ENCODE assay signal across 28 mouse cellular contexts in genomic region chr7:137037872-137038271, GRCm38 (mm10).
DNase-seq lines count a peak whose midpoint lies in the region; ATAC-seq and TF ChIP-seq lines count a peak whose summit lies in the region.
"Had no signal": no experiment of that assay in that cellular context is flagged by ENCODE, and none has a peak within 500 bp of the region (broad histone marks: within the 10 kb centered on the region; RNA-seq: fewer than 3 reads in every experiment).

No protein-coding gene starts in this region.

- H3K4me1 ChIP-seq in embryonic facial prominence, embryonic 11.5 days (ENCODE audit: control insufficient read depth, insufficient read depth, low read length), result no peaks in the 10 kb centered on the region; the same call in 1 of the 2 replicates
- H3K4me1 ChIP-seq in embryonic facial prominence, embryonic 10.5 days, result peaks cover 30% of the 10 kb centered on the region
- peaks cover 18% of the 10 kb centered on the region for H3K4me1 ChIP-seq in lung, embryonic 15.5 days
- no peaks in the 10 kb centered on the region for H3K4me1 ChIP-seq in lung, adult 2 months (ENCODE audit: control insufficient read depth, insufficient read depth, low read length)
- peaks cover 17% of the 10 kb centered on the region for H3K4me1 ChIP-seq in embryonic facial prominence, embryonic 14.5 days (ENCODE audit: control insufficient read depth, insufficient read depth, low read length)
- H3K4me1 ChIP-seq in stomach, embryonic 16.5 days (ENCODE audit: control insufficient read depth, insufficient read depth, low read length), result peaks cover 10% of the 10 kb centered on the region
- H3K4me1 ChIP-seq: liver, embryonic 12.5 days had no signal

- H3K4me3 ChIP-seq in embryonic facial prominence, embryonic 11.5 days (ENCODE audit: low read depth, low read length), result no peak overlapping the region
- H3K4me3 ChIP-seq in embryonic facial prominence, embryonic 10.5 days, result no peak overlapping the region
- no peak overlapping the region for H3K4me3 ChIP-seq in lung, embryonic 15.5 days
- H3K4me3 ChIP-seq in lung, adult 2 months (replicated peaks; ENCODE audit: extremely low read depth, low read depth, low read length), result no peak overlapping the region
- H3K4me3 ChIP-seq in embryonic facial prominence, embryonic 14.5 days (ENCODE audit: low read depth, low read length), result no peak overlapping the region
- no peak overlapping the region for H3K4me3 ChIP-seq in stomach, embryonic 16.5 days (replicated peaks; ENCODE audit: low read length)
- H3K4me3 ChIP-seq: embryonic facial prominence, embryonic 15.5 days; forebrain, embryonic 13.5 days; heart, embryonic 12.5 days; intestine, embryonic 15.5 days; liver, embryonic 12.5 days; midbrain, embryonic 12.5 days; neural tube, embryonic 13.5 days had no signal

- no peak overlapping the region for H3K9ac ChIP-seq in embryonic facial prominence, embryonic 11.5 days (replicated peaks; ENCODE audit: low read length)
- H3K9ac ChIP-seq in lung, embryonic 15.5 days, result no peak overlapping the region
- no peak overlapping the region for H3K9ac ChIP-seq in embryonic facial prominence, embryonic 14.5 days (ENCODE audit: low read depth, low read length)
- H3K9ac ChIP-seq in stomach, embryonic 16.5 days (ENCODE audit: low read length), result no peak overlapping the region
- H3K9ac ChIP-seq: embryonic facial prominence, embryonic 15.5 days; forebrain, embryonic 13.5 days; heart, embryonic 12.5 days; intestine, embryonic 15.5 days; liver, embryonic 12.5 days; liver, postnatal 0 days; neural tube, embryonic 13.5 days had no signal

- ATAC-seq in embryonic facial prominence, embryonic 11.5 days (replicated peaks; ENCODE audit: insufficient number of reproducible peaks, low FRiP score, low TSS enrichment, low read depth), result no peak
- peak; percentile 62; the same call in 1 of the 2 replicates for ATAC-seq in lung, embryonic 15.5 days (ENCODE audit: borderline replicate concordance, extremely low read depth, low FRiP score, low TSS enrichment)
- no peak for ATAC-seq in embryonic facial prominence, embryonic 14.5 days (ENCODE audit: low read depth)
- ATAC-seq in stomach, embryonic 16.5 days (ENCODE audit: insufficient read depth, low FRiP score), result peak; percentile 56
- ATAC-seq: forebrain, embryonic 13.5 days; hindbrain, embryonic 16.5 days; intestine, embryonic 15.5 days; liver, embryonic 12.5 days; liver, postnatal 0 days had no signal

- no peaks in the 10 kb centered on the region for H3K36me3 ChIP-seq in embryonic facial prominence, embryonic 11.5 days (replicated peaks; ENCODE audit: control insufficient read depth, insufficient read depth, low read depth, low read length)
- no peaks in the 10 kb centered on the region for H3K36me3 ChIP-seq in embryonic facial prominence, embryonic 10.5 days (replicated peaks)
- no peaks in the 10 kb centered on the region for H3K36me3 ChIP-seq in lung, embryonic 15.5 days
- no peaks in the 10 kb centered on the region for H3K36me3 ChIP-seq in embryonic facial prominence, embryonic 14.5 days (ENCODE audit: control insufficient read depth, insufficient read depth, low read length)
- no peaks in the 10 kb centered on the region for H3K36me3 ChIP-seq in stomach, embryonic 16.5 days (ENCODE audit: control insufficient read depth, insufficient read depth, low read length)
- H3K36me3 ChIP-seq: embryonic facial prominence, embryonic 15.5 days; G1E; heart, embryonic 12.5 days; intestine, embryonic 15.5 days; liver, embryonic 12.5 days; midbrain, embryonic 12.5 days; neural tube, embryonic 13.5 days had no signal

- no peak for TF ChIP-seq POLR2A in lung, adult 2 months (IDR thresholded peaks at IDR 0.05; ENCODE audit: borderline replicate concordance, extremely low read depth, low read depth, low read length)

- no peaks in the 10 kb centered on the region for H3K27me3 ChIP-seq in embryonic facial prominence, embryonic 11.5 days (ENCODE audit: control insufficient read depth, insufficient read depth, low read length)
- H3K27me3 ChIP-seq in embryonic facial prominence, embryonic 10.5 days (replicated peaks; ENCODE audit: low read depth, poor library complexity, severe bottlenecking), result no peaks in the 10 kb centered on the region
- no peaks in the 10 kb centered on the region for H3K27me3 ChIP-seq in lung, embryonic 15.5 days
- H3K27me3 ChIP-seq in embryonic facial prominence, embryonic 14.5 days (replicated peaks; ENCODE audit: control insufficient read depth, insufficient read depth, low read length), result no peaks in the 10 kb centered on the region
- H3K27me3 ChIP-seq in stomach, embryonic 16.5 days (ENCODE audit: control insufficient read depth, insufficient read depth, low read length), result no peaks in the 10 kb centered on the region
- H3K27me3 ChIP-seq: embryonic facial prominence, embryonic 15.5 days; heart, embryonic 12.5 days; intestine, embryonic 15.5 days; liver, embryonic 12.5 days; midbrain, embryonic 12.5 days; neural tube, embryonic 13.5 days had no signal

- H3K27ac ChIP-seq in embryonic facial prominence, embryonic 11.5 days (replicated peaks; ENCODE audit: low read depth, low read length), result no peak overlapping the region
- no peak overlapping the region for H3K27ac ChIP-seq in embryonic facial prominence, embryonic 10.5 days (replicated peaks)
- H3K27ac ChIP-seq in lung, embryonic 15.5 days, result peak overlapping the region; percentile 42
- H3K27ac ChIP-seq in embryonic facial prominence, embryonic 14.5 days (replicated peaks; ENCODE audit: low read depth, low read length), result no peak overlapping the region
- no peak overlapping the region for H3K27ac ChIP-seq in stomach, embryonic 16.5 days (ENCODE audit: low read length)
- H3K27ac ChIP-seq: embryonic facial prominence, embryonic 15.5 days; forebrain, embryonic 13.5 days; intestine, embryonic 15.5 days; kidney, postnatal 0 days; liver, embryonic 12.5 days; midbrain, embryonic 12.5 days had no signal

- no peak overlapping the region for H3K4me2 ChIP-seq in embryonic facial prominence, embryonic 11.5 days (ENCODE audit: low read depth, low read length)
- H3K4me2 ChIP-seq in lung, embryonic 15.5 days, result no peak overlapping the region
- no peak overlapping the region for H3K4me2 ChIP-seq in embryonic facial prominence, embryonic 14.5 days (ENCODE audit: low read depth, low read length)
- no peak overlapping the region for H3K4me2 ChIP-seq in stomach, embryonic 16.5 days (ENCODE audit: low read depth, low read length)
- H3K4me2 ChIP-seq: embryonic facial prominence, embryonic 15.5 days; forebrain, embryonic 13.5 days; heart, embryonic 12.5 days; intestine, embryonic 15.5 days; liver, embryonic 12.5 days; midbrain, embryonic 12.5 days; neural tube, embryonic 13.5 days had no signal

- H3K9me3 ChIP-seq in embryonic facial prominence, embryonic 11.5 days (replicated peaks; ENCODE audit: control insufficient read depth, low read length), result no peaks in the 10 kb centered on the region
- no peaks in the 10 kb centered on the region for H3K9me3 ChIP-seq in embryonic facial prominence, embryonic 10.5 days
- no peaks in the 10 kb centered on the region for H3K9me3 ChIP-seq in lung, embryonic 15.5 days
- H3K9me3 ChIP-seq in embryonic facial prominence, embryonic 14.5 days (ENCODE audit: control insufficient read depth, low read length), result peaks cover 5% of the 10 kb centered on the region; the same call in 1 of the 2 replicates
- peaks cover 4% of the 10 kb centered on the region for H3K9me3 ChIP-seq in stomach, embryonic 16.5 days (replicated peaks; ENCODE audit: control insufficient read depth, low read length)
- H3K9me3 ChIP-seq: embryonic facial prominence, embryonic 15.5 days; heart, embryonic 12.5 days; intestine, embryonic 15.5 days; neural tube, embryonic 13.5 days had no signal

- no peak for TF ChIP-seq CTCF in lung, adult 2 months (IDR thresholded peaks at IDR 0.05; ENCODE audit: insufficient read depth, low read length)

- peak; percentile 12 for DNase-seq in embryonic facial prominence, embryonic 11.5 days (ENCODE audit: low spot score)
- DNase-seq in embryonic facial prominence, embryonic 10.5 days (ENCODE audit: low spot score), result no peak
- DNase-seq in lung, adult 2 months, result no peak
- DNase-seq in embryonic facial prominence, embryonic 14.5 days (ENCODE audit: low spot score), result peak; percentile 40
- DNase-seq in heart, adult 11 months, result no peak
- DNase-seq: adrenal gland, adult 8-10 months; cerebellum, adult 8-10 months; embryo, embryonic 11 days; gastrocnemius, postnatal 14 days; heart, adult 18-20 months; heart, postnatal 4 days; kidney, adult 8-10 months; layer of hippocampus, postnatal 36 days; liver, postnatal 0 days; right cerebral cortex, postnatal 4 days; thymus, postnatal 14 days had no signal

- WGBS in embryonic facial prominence, embryonic 11.5 days, result 55% methylated on average over 5 of the region's 5 CpGs
- 64% methylated on average over 5 of the region's 5 CpGs for WGBS in embryonic facial prominence, embryonic 10.5 days
- WGBS in lung, embryonic 15.5 days, result 28% methylated on average over 5 of the region's 5 CpGs
- WGBS in lung, adult 2 months, result 56% methylated on average over 5 of the region's 5 CpGs
- WGBS in embryonic facial prominence, embryonic 14.5 days, result 51% methylated on average over 5 of the region's 5 CpGs
- 33% methylated on average over 5 of the region's 5 CpGs for WGBS in stomach, embryonic 16.5 days

Comparison
In these comparisons a context has a peak if more than half of its experiments do, and no peak if none do; other contexts are left out.
1. DNase-seq: peak in embryonic facial prominence, embryonic 11.5 days (single experiment) and embryonic facial prominence, embryonic 14.5 days (single experiment); none in embryonic facial prominence, embryonic 10.5 days (single experiment), lung, adult 2 months (single experiment) and heart, adult 11 months (single experiment).
2. ATAC-seq: peak in lung, embryonic 15.5 days (single experiment) and stomach, embryonic 16.5 days (single experiment); none in embryonic facial prominence, embryonic 11.5 days (single experiment) and embryonic facial prominence, embryonic 14.5 days (single experiment).